Mouse (Mus musculus): ENCODE measurements at regions not wholly inside any gene's neighbourhood (a gene's known extent, or its start where the extent isn't known, plus 50 kb on each side); places are given as distances from the start of the nearest gene placed in this dataset.

DNA sequence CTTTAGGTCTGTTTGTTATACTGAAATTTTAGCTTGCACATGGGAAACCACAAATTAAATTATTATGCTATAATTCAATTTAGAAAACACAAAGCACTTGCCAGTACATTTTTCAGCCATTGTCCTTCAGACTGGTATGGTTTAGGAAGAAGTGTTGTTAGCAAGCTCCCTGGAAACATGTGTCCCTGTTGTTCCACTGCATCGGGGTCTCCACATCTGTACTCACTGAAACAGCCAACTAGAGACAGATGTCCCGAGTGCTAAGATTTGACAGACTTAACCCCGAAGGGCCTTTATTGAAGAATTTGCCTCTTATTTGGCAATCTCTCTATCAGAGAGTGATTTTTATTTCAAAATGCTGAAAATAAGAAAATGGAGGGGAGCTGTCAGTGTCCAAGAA is 362.6 kb downstream of the Rfpl4b start:
- 65% methylated on average over 3 of the region's 3 CpGs for WGBS
- no peak overlapping the region for H3K4me3 ChIP-seq
- no peaks in the 10 kb centered on the region for H3K27me3 ChIP-seq (ENCODE audit: poor library complexity, severe bottlenecking)
- no peaks in the 10 kb centered on the region for H3K36me3 ChIP-seq (replicated peaks)
- DNase-seq (ENCODE audit: extremely low spot score, low spot score): no peak
- H3K4me1 ChIP-seq: no peaks in the 10 kb centered on the region
- no peaks in the 10 kb centered on the region for H3K9me3 ChIP-seq
- H3K27ac ChIP-seq: no peak overlapping the region

DNA sequence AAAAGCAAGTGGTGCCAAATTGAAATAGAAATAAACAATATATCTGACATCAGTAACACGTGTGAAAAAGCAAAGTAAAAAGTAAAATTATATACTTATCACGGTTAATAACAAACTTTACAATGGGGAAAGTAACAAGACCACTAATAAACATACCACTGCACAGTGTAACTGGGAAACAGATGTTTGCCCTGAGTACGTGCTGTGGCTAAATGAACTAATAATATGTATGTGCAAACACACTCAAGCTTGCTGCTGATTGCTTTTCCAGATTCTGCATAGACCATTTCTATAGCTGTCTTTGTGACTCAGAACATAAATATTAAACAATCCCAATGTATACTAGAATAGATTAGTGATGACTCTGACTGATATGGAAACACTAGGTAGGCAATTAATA is 363.2 kb downstream of the Rfpl4b start:
- Histone ChIP-seq H3K4me1 (no peaks in the 10 kb centered on the region), H3K27me3 (ENCODE audit: poor library complexity, severe bottlenecking) (no peaks in the 10 kb centered on the region), H3K36me3 (replicated peaks) (no peaks in the 10 kb centered on the region), H3K27ac (no peak overlapping the region), H3K9me3 (no peaks in the 10 kb centered on the region), H3K4me3 (no peak overlapping the region)
- no peak for DNase-seq (ENCODE audit: extremely low spot score, low spot score)
- WGBS: 76% methylated on average over 3 of the region's 3 CpGs

DNA sequence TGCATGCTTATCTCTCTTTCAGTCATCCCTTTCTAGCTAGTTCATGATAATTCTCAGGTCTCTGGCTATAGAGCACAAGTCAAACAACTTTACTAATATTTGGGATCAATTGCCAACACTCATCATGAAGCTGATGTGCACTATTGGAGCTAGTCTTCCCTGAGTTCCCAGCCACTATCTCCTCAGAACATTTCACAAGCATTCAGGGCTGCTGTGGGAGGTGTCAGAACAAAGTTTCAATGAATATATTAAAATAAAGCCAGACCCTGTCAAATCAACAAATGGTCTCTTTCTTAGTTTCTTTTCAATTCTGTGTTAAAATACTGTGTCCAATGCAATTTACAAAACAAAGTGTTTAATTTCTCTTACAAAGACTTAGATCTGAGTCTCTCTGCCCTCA is 364.8 kb downstream of the Rfpl4b start:
- no peak overlapping the region for H3K4me3 ChIP-seq
- no peaks in the 10 kb centered on the region for H3K36me3 ChIP-seq (replicated peaks)
- no peak overlapping the region for H3K27ac ChIP-seq
- H3K9me3 ChIP-seq: no peaks in the 10 kb centered on the region
- no peak for DNase-seq (ENCODE audit: extremely low spot score, low spot score)
- H3K27me3 ChIP-seq (ENCODE audit: poor library complexity, severe bottlenecking): no peaks in the 10 kb centered on the region
- H3K4me1 ChIP-seq: no peaks in the 10 kb centered on the region

DNA sequence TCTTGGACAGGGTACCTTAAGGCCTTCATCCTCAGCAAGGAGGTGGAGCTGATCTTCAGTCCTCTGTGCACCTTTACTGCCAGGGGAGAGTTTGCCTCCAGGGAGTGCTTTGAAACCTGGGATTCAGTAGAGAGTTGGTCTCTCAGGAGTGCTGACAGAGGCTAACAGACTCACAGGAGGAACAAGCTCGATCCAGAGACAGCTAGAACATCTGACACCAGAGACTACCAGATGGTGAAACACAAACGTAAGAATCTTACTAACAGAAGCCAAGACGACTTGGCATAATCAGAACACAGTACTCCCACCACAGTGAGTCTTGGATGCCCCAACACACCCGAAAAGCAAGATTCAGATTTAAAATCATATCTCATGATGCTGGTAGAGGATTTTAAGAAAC is 372.3 kb downstream of the Rfpl4b start:
- Histone ChIP-seq H3K27ac (no peak overlapping the region), H3K9me3 (no peaks in the 10 kb centered on the region; the same call in 1 of the 2 replicates), H3K4me3 (no peak overlapping the region), H3K27me3 (ENCODE audit: poor library complexity, severe bottlenecking) (no peaks in the 10 kb centered on the region), H3K36me3 (replicated peaks) (no peaks in the 10 kb centered on the region), H3K4me1 (no peaks in the 10 kb centered on the region)
- WGBS: 87% methylated on average over 4 of the region's 4 CpGs
- DNase-seq (ENCODE audit: extremely low spot score, low spot score): no peak

DNA sequence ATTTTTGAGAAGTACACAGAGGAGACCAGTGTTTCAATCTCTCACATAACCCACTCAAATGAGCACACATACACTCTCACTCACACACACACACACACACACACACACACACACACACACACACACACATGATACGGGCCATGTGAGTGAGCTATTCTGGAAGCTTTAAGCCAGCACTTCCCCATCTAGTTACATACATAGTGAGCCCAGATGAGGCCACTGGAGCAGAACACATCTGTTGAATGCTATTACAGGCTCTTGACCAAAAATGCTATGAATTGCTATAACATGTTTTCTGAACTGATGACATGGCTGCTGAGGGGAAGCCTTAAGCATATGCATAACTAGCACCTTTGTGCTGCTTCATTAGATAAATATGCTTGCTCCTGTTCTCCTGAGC is 373.9 kb downstream of the Rfpl4b start:
- H3K4me1 ChIP-seq: no peaks in the 10 kb centered on the region
- DNase-seq (ENCODE audit: extremely low spot score, low spot score): no peak
- no peaks in the 10 kb centered on the region; the same call in 1 of the 2 replicates for H3K9me3 ChIP-seq
- no peaks in the 10 kb centered on the region for H3K27me3 ChIP-seq (ENCODE audit: poor library complexity, severe bottlenecking)
- WGBS: 78% methylated on average over 1 of the region's 1 CpGs
- H3K36me3 ChIP-seq (replicated peaks): no peaks in the 10 kb centered on the region
- no peak overlapping the region for H3K27ac ChIP-seq
- no peak overlapping the region for H3K4me3 ChIP-seq

DNA sequence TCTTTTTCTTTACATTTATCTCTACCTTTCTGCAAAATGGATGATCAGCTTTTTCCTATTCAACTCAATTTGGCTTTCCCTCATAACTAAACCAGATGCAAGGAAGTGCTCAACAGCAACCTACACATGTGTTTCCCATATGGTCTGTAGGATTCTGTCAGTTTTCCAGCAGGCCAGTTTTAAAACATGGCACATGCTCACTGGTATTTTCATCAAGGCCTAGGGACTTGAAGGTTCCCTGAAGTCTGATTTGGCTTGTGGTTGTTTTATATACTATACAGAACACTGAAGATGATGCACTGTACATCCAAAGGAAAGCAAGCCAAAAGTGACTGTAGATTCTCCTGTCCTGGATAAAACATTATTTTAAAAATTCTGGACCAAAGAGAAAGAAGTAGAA is 374.3 kb downstream of the Rfpl4b start:
- DNase-seq (ENCODE audit: extremely low spot score, low spot score): no peak

DNA sequence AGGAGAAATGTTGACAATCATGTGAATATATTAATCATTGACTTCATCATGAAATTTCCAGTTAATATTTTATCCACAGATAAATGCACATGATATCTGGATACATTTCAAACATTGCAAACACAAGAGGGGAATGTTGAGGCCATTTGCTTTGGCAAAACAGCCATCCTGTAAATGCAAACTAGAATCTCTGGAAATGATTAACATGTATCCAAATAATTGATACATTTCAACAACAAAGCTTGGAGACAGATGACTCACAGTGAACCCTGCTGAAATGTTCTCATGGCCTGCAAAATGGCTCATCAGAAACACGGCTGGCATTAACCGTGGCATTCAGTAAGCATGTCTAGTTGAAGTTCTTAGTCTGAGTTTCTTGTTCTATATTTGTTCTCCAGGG is 382.3 kb downstream of the Rfpl4b start:
- DNase-seq (ENCODE audit: extremely low spot score, low spot score): no peak
- no peaks in the 10 kb centered on the region for H3K36me3 ChIP-seq (replicated peaks)
- H3K4me3 ChIP-seq: no peak overlapping the region
- 94% methylated on average over 2 of the region's 2 CpGs for WGBS
- no peaks in the 10 kb centered on the region for H3K27me3 ChIP-seq (ENCODE audit: poor library complexity, severe bottlenecking)
- no peak overlapping the region for H3K27ac ChIP-seq
- H3K4me1 ChIP-seq: no peaks in the 10 kb centered on the region
- H3K9me3 ChIP-seq: no peaks in the 10 kb centered on the region

More for the DNA sequence above, 374.3 kb downstream of the Rfpl4b start:
- Histone ChIP-seq H3K27ac (no peak overlapping the region), H3K9me3 (no peaks in the 10 kb centered on the region; the same call in 1 of the 2 replicates), H3K36me3 (replicated peaks) (no peaks in the 10 kb centered on the region), H3K27me3 (ENCODE audit: poor library complexity, severe bottlenecking) (no peaks in the 10 kb centered on the region), H3K4me3 (no peak overlapping the region), H3K4me1 (no peaks in the 10 kb centered on the region)

DNA sequence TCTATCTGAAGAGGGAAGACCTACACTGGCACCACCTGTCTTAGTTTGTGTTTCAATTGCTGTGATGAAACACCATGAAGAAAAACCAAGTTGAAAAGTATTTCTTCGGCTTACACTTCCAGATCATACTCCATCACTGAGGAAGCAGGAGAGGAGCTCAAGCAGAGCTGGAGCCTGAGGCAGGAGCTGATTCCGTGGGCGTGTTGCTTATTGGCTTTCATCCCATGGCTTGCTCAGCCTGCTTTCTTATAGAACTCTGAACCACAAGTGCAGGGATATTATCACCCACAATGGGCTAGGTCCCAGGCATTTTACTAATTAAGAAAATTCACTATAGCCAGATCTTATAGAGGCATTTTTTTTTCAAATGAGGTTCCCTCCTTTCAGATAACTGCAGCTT is 384.7 kb downstream of the Rfpl4b start:
- Histone ChIP-seq H3K27me3 (ENCODE audit: poor library complexity, severe bottlenecking) (no peaks in the 10 kb centered on the region), H3K27ac (no peak overlapping the region), H3K36me3 (replicated peaks) (no peaks in the 10 kb centered on the region), H3K4me1 (no peaks in the 10 kb centered on the region), H3K4me3 (no peak overlapping the region), H3K9me3 (peaks cover 9% of the 10 kb centered on the region; the same call in 1 of the 2 replicates)
- WGBS: 95% methylated on average over 3 of the region's 3 CpGs
- DNase-seq (ENCODE audit: extremely low spot score, low spot score): no peak

DNA sequence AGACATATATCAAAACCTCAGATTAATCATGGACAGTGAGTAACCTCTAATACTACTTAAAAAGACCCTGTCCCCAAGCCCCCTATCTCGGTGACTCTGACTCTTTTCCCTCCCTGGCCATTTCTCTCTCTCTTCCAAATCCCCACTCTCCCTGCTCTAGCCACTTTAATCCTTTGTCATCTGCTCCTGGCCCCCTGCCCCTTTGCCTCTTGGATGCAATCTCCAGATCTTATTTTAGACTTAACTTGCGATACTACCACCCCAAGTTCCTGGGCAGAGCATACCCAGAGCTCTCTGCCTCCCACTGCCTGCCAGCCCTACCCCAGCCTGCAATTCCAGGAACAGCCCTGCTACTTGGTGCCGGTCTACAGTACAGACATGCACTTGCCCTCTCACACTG is 400.0 kb downstream of the Rfpl4b start:
- DNase-seq (ENCODE audit: extremely low spot score, low spot score): no peak
- no peaks in the 10 kb centered on the region for H3K9me3 ChIP-seq
- WGBS: 89% methylated on average over 3 of the region's 3 CpGs
- no peaks in the 10 kb centered on the region for H3K27me3 ChIP-seq (ENCODE audit: poor library complexity, severe bottlenecking)
- H3K36me3 ChIP-seq (replicated peaks): no peaks in the 10 kb centered on the region
- no peak overlapping the region for H3K27ac ChIP-seq
- H3K4me1 ChIP-seq: 0 out of 2 replicates have a peak, but pooled peaks cover 4% of the 10 kb centered on the region
- H3K4me3 ChIP-seq: no peak overlapping the region

DNA sequence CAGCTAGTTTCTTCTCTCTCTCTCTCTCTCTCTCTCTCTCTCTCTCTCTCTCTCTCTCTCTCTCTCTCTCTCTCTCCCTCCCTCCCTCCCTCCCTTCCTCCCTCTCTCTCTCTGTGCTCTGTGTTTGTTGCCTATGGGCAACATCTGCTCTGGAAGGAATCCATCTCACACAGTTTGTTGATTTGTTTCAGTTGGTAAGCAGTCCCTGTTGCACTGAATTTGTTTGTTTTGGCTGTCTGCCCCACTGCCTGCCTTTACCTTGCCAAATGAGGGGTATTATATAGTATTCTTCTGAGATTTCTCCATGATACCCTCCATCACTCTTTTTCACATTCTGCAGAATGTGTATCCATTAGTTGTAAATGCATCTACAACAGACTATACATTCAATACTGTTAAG is 401.8 kb downstream of the Rfpl4b start:
- H3K4me1 ChIP-seq: 0 out of 2 replicates have a peak, but pooled peaks cover 4% of the 10 kb centered on the region
- H3K27ac ChIP-seq: no peak overlapping the region
- no peaks in the 10 kb centered on the region for H3K36me3 ChIP-seq (replicated peaks)
- H3K9me3 ChIP-seq: no peaks in the 10 kb centered on the region
- no peaks in the 10 kb centered on the region for H3K27me3 ChIP-seq (ENCODE audit: poor library complexity, severe bottlenecking)
- no peak for DNase-seq (ENCODE audit: extremely low spot score, low spot score)
- H3K4me3 ChIP-seq: no peak overlapping the region

DNA sequence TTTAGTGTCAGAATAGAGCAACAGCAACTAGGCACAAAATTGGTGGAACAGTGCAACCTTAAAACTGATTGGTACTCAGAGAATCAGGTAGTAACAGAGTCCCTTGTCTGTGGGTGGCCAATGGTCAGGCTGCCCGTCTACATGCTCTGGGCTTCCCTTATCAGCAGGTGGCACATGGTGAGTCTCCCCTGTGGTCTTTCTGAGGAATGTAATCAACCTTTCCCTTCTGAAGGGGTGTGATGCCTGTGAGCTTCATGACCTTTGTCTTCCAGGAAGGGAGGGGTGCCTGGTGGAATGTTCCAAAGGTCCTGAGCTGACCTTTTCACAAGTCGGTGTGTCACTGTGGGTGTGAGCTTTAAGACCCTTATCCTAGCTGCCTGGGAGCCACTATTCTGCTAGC is 438.4 kb downstream of the Rfpl4b start:
- Histone ChIP-seq H3K9me3 (no peaks in the 10 kb centered on the region), H3K36me3 (replicated peaks) (no peaks in the 10 kb centered on the region), H3K27ac (no peak overlapping the region), H3K4me3 (no peak overlapping the region), H3K27me3 (ENCODE audit: poor library complexity, severe bottlenecking) (no peaks in the 10 kb centered on the region), H3K4me1 (no peaks in the 10 kb centered on the region)
- WGBS: 64% methylated on average over 2 of the region's 2 CpGs
- DNase-seq (ENCODE audit: extremely low spot score, low spot score): no peak

DNA sequence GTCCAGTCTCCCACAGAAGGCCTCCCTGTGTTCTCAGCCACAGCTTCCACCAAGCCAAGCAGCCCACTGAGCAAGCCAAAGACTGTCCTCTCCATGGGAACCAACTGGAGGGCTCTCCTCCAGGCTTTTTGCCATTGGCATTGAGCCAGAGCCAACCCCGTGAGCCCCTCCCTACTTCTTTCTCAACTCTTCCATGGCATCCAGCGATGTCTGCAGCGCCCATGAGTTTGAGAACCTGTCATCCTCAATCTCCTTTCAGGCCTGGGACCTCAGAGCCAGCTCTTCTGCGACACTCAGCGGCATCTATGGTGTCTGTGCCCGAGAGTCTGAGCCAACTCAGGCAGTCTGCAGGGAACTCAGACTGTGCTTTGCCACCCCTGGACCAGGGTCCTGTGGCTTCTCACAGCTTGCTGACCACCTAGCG is 439.7 kb downstream of the Rfpl4b start:
- Histone ChIP-seq H3K4me1 (no peaks in the 10 kb centered on the region), H3K27me3 (ENCODE audit: poor library complexity, severe bottlenecking) (no peaks in the 10 kb centered on the region), H3K4me3 (no peak overlapping the region), H3K36me3 (replicated peaks) (no peaks in the 10 kb centered on the region), H3K27ac (no peak overlapping the region), H3K9me3 (no peaks in the 10 kb centered on the region)
- DNase-seq (ENCODE audit: extremely low spot score, low spot score): no peak
- WGBS: 92% methylated on average over 7 of the region's 7 CpGs

DNA sequence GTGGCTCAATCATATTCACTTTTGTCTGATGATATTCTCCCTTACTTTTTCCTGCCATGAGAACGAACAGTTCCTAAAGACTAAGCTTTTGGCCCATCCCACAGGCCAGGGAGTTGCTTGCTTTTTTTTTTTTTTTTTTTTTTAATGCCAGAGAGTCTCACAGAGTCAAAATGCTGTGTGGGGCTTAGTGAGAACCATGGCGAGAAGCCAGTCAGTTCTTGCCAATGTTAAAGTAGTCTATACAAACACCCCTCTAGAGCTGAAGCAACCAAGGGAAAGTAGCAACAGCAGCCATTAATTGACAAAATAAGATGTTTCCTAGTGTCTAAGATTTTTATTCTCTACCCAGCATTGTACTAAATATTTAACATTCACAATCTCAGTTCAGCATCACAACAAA is 441.2 kb downstream of the Rfpl4b start:
- H3K4me1 ChIP-seq: no peaks in the 10 kb centered on the region
- no peaks in the 10 kb centered on the region for H3K27me3 ChIP-seq (ENCODE audit: poor library complexity, severe bottlenecking)
- H3K9me3 ChIP-seq: no peaks in the 10 kb centered on the region
- DNase-seq (ENCODE audit: extremely low spot score, low spot score): no peak
- no peaks in the 10 kb centered on the region for H3K36me3 ChIP-seq (replicated peaks)
- 82% methylated on average over 2 of the region's 2 CpGs for WGBS
- no peak overlapping the region for H3K4me3 ChIP-seq
- no peak overlapping the region for H3K27ac ChIP-seq

DNA sequence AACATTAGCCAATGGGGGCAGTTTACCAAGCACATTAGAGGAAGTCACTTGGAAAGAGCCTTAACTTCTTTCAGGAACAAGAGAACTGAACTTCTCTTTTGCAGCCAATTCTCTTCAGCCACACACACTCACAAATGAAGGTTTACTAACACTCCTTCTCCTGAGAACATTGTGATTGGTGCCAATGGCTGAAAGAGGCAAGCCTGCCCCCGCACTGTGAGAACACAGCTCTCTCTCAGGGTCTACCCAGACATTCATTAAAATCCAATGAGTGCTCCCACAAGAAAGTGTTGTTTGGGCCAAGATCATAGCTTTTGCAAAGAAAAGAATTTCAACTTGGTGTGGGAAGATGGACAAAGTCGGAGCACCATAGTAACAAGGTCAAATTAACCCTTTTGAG is 454.8 kb downstream of the Rfpl4b start:
- no peak for DNase-seq (ENCODE audit: extremely low spot score, low spot score)
- Histone ChIP-seq H3K27ac (no peak overlapping the region), H3K4me1 (no peaks in the 10 kb centered on the region), H3K36me3 (replicated peaks) (no peaks in the 10 kb centered on the region), H3K4me3 (no peak overlapping the region), H3K9me3 (no peaks in the 10 kb centered on the region), H3K27me3 (ENCODE audit: poor library complexity, severe bottlenecking) (no peaks in the 10 kb centered on the region)
- WGBS: 89% methylated on average over 2 of the region's 2 CpGs

Measured in forebrain, embryonic 10.5 days (tissue).